Mouse (Mus musculus): ENCODE measurements around the gene Pth.

Gene Pth

DNA sequence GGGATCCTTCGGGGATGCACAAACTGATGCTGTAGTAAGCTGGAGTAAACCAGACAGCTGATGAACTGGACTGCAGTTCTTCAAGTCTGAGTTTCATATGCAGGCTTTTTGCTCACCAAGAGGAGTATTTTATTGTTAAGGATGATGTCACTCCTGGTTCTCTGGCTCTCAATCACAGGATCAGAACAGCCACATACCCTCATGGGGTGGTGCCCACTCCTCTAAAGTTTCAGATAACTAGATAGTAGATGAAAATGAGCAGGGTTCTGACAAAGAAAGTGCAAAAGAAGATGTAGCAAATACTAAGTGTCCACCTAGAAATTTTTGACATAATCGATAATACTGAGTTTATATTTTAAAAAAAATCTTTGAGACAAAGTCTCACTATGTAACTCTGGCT lies at the start of gene Pth:
Gene Pth, minus strand, starts transcription at position 101 of the 400 bp plus-strand sequence.
- DNase-seq (ENCODE audit: low read depth): no peak

DNA sequence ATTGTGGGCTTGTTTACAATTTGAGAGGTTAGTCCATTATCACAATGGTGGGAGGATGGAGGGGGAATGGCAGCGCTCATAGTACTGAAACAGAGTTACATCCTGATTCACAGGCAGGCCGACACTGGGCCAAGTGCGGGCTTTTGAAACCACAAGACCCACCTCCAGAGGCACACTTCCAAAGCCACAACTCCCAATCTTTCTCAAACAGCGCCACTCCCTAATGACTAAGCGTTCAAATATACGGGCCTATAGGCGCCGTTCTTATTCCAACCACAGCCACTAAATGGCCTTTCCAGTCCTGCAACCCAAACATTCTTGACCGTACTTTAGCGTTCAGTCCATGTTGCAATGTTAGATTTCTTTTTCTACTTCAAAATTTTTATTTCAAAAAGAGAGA lies 47.9 kb upstream of the Pth start:
- no peak for DNase-seq (ENCODE audit: low read depth)

DNA sequence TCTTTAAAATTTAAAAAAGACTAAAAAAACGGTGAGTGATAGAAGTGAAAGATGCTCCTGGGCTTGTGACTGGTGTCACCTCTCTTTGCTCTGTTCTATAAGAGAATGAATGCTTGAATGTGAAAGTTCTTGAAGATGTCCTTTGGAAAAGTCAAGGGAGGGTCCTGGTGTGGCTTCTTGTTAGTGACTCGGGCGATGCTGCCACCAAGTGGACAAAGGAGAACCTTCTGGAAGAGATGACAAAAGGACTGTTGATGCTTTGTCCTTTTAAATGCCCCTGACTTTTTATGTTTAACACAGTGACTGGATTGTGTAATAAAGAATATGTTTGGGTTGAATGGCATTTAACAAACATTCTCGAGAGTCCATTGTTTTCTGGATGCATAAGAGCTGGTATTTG lies 45.9 kb upstream of the Pth start:
- DNase-seq (ENCODE audit: low read depth): peak; percentile 16

DNA sequence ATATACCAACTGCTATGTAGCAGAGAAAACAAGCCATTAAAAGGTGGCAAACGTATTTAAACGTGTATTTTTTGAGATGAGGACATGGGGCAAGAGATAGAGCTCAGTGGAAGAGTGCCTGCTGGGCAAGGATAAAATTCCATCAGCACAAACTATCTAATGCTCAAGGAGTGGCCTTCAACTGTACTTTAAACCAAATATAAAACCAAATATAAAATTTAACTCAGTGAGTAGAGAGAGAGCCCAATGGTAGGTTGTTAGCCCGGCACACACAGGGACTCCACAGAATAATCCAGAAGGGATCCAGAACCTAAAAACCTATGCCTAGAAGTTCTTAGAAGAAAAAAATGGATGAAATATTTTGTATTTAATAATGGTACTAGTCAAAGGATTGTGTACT lies 45.1 kb upstream of the Pth start:
- DNase-seq (ENCODE audit: low read depth): no peak

DNA sequence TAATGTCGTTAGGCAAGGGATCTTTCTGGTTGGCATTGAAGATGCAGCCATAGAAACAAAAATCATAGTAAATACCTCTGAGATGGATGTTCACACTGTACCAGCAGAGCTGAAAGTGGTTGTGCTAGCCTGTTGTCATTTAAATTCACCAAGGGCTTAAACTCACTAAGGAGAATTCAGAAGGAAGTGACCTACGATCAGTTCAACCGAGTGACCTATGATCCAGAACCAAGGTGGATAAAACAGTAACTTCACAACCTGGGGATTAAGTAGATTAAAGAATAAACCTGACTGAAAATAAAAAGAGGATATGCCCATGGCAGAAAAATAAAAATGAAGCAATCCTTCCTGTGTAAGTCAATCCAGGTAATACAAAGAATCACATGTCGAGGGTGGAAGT lies 44.5 kb upstream of the Pth start:
- DNase-seq (ENCODE audit: low read depth): no peak

DNA sequence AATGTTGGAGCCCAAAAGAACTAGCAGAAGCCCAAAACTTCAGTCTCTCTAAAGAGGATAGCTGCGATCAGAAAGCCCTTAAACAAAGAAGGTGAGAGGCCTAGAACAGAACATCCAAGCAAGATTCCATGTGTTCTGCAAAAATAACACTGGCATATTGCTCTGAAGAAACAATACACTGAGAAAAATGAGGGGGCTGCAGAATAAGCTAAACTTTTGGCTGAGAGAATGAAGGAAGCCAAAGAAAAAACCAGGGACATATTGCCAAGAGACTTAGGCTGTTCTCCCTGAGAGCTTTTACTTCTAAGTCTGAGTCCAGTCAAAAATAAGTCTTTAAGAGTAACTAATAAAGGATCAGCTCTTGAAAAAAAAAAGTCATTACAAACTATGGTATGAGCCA lies 32.4 kb upstream of the Pth start:
- no peak for DNase-seq (ENCODE audit: low read depth)

- peak; percentile 40 for DNase-seq (ENCODE audit: low read depth)
Measured at GRCm38 (mm10) chr7:113419070-113419782, 30.9 kb upstream of the Pth start.

GRCm38 (mm10) chr7:113416536-113416935 lies 28.2 kb upstream of the Pth start:
- DNase-seq (ENCODE audit: low read depth): no peak

DNA sequence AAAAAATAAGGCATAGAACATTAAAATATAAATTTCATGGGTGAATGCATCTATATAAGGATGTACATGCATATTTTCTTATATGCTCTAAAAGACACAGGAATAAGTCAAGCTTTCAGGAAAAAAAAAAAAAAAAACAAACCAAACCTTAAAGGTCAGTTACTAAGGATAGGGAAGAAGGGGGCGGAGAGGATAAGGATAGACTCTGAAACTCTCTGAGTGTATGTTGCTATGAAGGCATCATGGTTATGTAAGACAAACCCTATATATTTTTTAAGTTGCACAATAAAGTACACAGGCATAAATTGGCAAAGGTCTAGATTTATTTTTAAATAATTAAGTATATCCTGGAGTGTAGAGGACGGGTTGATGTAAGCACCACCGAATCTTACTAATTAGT lies 26.9 kb upstream of the Pth start:
- no peak for DNase-seq (ENCODE audit: low read depth)

DNA sequence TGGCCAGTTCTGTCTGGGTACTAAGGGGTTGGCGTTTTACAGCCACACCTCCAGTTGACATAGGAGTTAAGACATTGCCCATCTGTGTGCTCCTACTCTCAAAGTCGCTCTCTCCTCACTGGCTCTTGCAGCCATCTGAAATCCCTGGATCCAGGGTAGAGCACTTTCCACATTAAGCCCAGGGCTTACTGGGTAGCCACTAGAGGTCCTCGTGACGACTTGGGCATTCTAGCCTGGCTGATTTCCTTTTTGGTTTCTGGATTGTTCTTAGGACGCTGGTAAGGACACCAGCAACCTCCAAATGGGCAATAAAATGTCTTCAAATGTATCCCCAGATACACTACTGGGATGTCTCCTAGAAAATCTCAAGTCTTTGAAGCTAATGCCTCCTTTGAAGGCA lies 20.3 kb upstream of the Pth start:
- no peak for DNase-seq (ENCODE audit: low read depth)

- no peak for DNase-seq (ENCODE audit: low read depth)
Measured at GRCm38 (mm10) chr7:113398083-113398482, 9.7 kb upstream of the Pth start.

DNA sequence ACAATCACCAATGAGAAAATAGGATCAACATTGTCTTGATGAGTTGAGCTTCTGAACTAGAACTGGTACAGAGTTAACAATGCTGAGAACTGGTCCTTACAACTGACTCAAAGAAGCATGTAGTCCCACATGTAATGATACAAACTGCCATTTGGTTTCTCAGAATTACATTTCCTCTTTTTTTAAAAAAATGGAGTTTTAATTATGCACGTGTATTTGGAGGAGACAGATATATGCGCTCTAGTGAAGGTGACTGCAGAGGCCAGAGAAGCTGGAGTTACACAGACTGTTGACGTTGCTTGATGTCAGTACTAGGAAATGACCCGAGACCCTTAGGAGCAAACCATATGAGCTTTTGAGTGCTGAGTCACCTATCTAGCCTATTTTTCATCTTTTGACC lies 8.3 kb upstream of the Pth start:
- no peak for DNase-seq (ENCODE audit: low read depth)

DNA sequence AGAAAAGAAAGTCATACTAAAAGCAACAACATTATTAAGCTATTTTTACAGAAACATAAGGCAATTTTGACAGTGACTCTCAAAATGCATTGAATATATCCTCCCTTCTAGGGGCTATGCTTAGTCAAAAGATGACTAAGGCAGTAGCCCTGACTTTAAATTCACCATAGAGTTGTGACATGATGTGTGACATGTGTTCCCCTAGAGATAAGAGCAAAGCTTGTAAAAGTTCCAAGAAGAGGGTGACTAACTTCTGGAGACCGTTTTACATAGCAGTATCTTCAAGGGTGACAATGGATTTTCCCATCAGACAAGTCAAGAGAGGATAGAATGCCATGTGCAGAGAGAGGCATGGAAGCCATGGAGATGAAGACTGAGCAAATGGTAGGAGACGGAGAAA lies 3.2 kb upstream of the Pth start:
- DNase-seq (ENCODE audit: low read depth): no peak

DNA sequence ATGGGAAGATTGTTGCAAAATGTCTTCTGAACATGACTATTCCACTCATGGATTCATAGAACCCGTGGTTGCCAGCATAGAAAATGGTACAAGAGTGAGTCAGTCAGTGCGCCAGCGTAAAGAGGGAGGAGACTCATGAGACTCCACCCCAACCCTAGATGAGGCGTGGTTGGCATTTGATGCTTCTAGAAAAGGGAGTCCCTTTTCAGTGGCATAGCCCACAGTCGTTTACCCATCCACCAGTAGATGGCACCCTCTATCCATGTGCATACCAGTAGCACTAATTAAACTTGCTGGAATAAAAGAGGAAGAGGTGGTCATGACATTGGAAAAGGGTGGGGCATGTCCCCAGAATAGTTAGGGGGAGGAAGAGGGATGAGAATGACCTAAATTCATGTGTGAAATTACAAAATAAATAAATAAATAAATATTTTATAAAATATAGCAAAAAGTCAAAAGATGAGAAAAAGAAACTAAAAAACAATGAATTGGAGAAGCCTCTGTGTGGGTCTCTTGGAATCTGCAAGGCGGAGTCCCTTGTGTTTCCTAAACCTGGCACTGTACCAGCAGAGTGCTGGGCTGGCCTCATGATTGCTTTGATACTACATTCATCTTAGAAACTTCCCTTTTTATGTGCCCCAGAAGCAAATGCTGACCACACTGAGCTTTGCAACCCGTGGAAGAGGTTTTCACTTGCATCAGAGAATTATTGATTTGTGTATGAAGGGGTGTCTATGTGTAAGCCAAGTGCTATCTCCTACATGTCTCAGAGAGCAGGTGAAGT lies 10.3 kb downstream of the Pth start:
- DNase-seq (ENCODE audit: low read depth): peak; percentile 95

GRCm38 (mm10) chr7:113372682-113373081 lies 15.7 kb downstream of the Pth start:
- DNase-seq (ENCODE audit: low read depth): no peak

DNA sequence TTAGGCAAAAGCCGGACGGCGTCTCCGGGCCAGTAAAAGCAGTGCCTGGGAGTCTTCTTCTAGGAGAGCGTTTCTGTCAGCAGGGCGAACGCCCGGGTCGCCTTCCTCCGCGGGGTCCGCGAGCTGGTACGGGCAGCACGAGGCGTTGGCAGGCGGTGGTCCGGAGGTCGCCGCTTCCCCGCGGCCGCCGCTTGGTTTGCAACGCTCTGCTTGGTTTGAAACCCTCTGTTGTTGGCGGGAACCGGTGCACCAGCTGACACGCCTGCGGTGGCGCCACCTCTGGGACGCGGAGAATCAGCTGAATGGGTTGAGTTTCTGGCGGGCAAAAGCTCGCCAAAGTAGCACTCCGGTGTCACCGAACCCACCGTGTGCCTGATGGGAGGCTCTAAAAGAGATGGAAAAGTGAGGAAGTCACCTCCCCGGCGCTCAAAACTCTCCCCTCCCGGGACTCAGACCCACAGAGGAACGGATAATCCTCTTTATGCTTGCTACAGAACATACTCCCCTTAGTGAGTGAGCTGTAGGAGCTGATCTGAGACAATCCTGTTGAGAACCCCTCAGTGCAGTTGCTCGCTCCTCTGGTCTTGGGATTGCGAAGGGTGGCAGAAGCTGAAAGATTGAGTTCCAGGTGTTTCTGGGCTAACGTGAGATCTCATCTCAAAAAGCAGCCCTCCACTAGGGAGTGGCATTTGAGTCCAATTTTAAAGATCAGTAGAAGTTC lies 18.6 kb downstream of the Pth start:
- DNase-seq (ENCODE audit: low read depth): peak; percentile 44

GRCm38 (mm10) chr7:113368746-113369619 lies 19.4 kb downstream of the Pth start, which contains the start of gene Btbd10:
TSS of gene Btbd10 (minus strand) at chr7:113369392.
- peak; percentile 96 for DNase-seq (ENCODE audit: low read depth)

- no peak for DNase-seq (ENCODE audit: low read depth)
Measured at GRCm38 (mm10) chr7:113367440-113367839, 20.9 kb downstream of the Pth start.

GRCm38 (mm10) chr7:113349089-113349488 lies 39.3 kb downstream of the Pth start:
- no peak for DNase-seq (ENCODE audit: low read depth)

DNA sequence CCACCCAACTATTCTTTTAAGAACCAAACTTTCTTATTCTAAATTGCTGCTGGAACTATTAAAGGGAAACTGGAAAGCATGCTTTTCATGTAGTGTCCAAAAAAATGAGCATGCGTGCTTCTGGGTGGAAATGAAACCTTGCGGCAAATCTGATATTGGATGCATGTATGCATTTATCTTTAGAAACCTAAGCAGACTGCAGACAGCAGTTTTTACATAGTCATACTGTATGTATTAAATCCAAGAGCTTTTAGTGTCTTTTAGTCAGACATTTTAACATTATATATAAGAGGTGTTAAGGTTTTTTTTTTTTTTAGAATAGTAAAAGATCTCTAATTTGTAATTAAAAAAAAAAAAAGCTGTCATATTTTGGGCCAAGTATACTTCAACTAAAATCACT lies 40.7 kb downstream of the Pth start:
- no peak for DNase-seq (ENCODE audit: low read depth)

DNA sequence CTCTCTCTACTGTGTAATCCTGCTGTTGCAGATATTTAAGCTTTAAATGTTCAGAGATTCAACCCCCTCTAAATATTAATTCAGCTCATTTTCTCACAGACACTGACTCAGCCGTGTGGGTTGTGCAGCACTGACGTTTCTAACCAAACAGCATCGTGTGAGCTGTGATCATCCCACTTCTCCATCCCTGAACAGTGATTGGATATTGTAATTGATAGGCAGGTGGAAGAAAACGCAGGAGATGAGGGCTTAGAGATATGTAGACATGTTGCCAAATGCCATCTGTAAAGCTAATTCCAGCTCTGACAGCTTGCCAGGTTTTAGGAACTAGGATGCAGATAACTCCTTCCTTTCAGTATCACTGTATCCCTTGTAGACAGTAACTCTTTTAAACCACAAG lies 41.1 kb downstream of the Pth start:
- peak; percentile 31 for DNase-seq (ENCODE audit: low read depth)

All from fibroblast of lung, adult 2 months (primary cell).